Mouse (Mus musculus) myocyte (in vitro differentiated cells): ENCODE measurements around the gene Itga1.

Experiments used
- E2F4 ChIP-seq: IDR thresholded peaks from one replicate; pipeline ENCODE4 v1.6.1; 2011; ENCODE audit warnings: mild to moderate bottlenecking, control low read depth, moderate library complexity; ENCODE audit not compliant: insufficient read depth
- MAX ChIP-seq: IDR thresholded peaks from one replicate; pipeline ENCODE4 v1.6.1; 2011; ENCODE audit warnings: low read depth, mild to moderate bottlenecking, control low read depth
- MYOD1 ChIP-seq, 3 experiments: IDR thresholded peaks; one replicate each; pipeline ENCODE4 v1.6.1; 2011; ENCODE audit warnings: control low read depth in 2 of 3, low read depth in 2 of 3, mild to moderate bottlenecking in 2 of 3, moderate library complexity in 1 of 3; ENCODE audit not compliant: insufficient read length in 2 of 3, control insufficient read depth in 1 of 3
- MYOG ChIP-seq, 3 experiments: IDR thresholded peaks; one replicate each; pipeline ENCODE4 v1.6.1; 2011; ENCODE audit warnings: control low read depth in 2 of 3, low read depth in 2 of 3, mild to moderate bottlenecking in 2 of 3; ENCODE audit not compliant: insufficient read length in 2 of 3, control insufficient read depth in 1 of 3, insufficient read depth in 1 of 3
- POLR2A ChIP-seq: IDR thresholded peaks from one replicate; pipeline ENCODE4 v1.6.1; 2011; ENCODE audit warnings: low read depth, mild to moderate bottlenecking, control low read depth, moderate library complexity; ENCODE audit not compliant: insufficient read length
- POLR2AphosphoS2 ChIP-seq: IDR thresholded peaks from one replicate; pipeline ENCODE4 v1.6.1; 2011; ENCODE audit warnings: low read depth, control low read depth; ENCODE audit not compliant: insufficient read length
- REST ChIP-seq: IDR thresholded peaks from one replicate; pipeline ENCODE4 v1.6.1; 2011; ENCODE audit warnings: mild to moderate bottlenecking, control low read depth, moderate library complexity; ENCODE audit not compliant: insufficient read depth, insufficient read length
- SRF ChIP-seq: IDR thresholded peaks from one replicate; pipeline ENCODE4 v1.6.1; 2011; ENCODE audit warnings: low read depth; ENCODE audit not compliant: control insufficient read depth, insufficient read length
- TCF12 ChIP-seq: IDR thresholded peaks from one replicate; pipeline ENCODE4 v1.6.1; 2011; ENCODE audit warnings: mild to moderate bottlenecking, control low read depth; ENCODE audit not compliant: poor library complexity, insufficient read depth, severe bottlenecking
- TCF3 ChIP-seq: IDR thresholded peaks from one replicate; pipeline ENCODE4 v1.6.1; 2011; ENCODE audit warnings: low read depth, control low read depth; ENCODE audit not compliant: insufficient read length
- USF1 ChIP-seq: IDR thresholded peaks from one replicate; pipeline ENCODE4 v1.6.1; 2011; ENCODE audit warnings: low read depth, mild to moderate bottlenecking, control low read depth, moderate library complexity

GRCm38 (mm10) chr13:114992260-114993014 lies 109.3 kb downstream of the Itga1 start:
- TF ChIP-seq MAX (no peak), POLR2AphosphoS2 (no peak), POLR2A (no peak), TCF12 (no peak), USF1 (no peak), REST (no peak), MYOD1 (IDR thresholded peaks at IDR 0.05; ENCODE audit: control insufficient read depth in 1 of 3, insufficient read length in 2 of 3, low read depth in 2 of 3) (no peak), MYOG (IDR thresholded peaks at IDR 0.05; ENCODE audit: control insufficient read depth in 1 of 3, insufficient read depth in 1 of 3, insufficient read length in 2 of 3, low read depth in 2 of 3) (no peak), TCF3 (no peak), E2F4 (no peak), SRF (no peak)
